Mouse (Mus musculus): ENCODE measurements around the gene Lcor.

DNA sequence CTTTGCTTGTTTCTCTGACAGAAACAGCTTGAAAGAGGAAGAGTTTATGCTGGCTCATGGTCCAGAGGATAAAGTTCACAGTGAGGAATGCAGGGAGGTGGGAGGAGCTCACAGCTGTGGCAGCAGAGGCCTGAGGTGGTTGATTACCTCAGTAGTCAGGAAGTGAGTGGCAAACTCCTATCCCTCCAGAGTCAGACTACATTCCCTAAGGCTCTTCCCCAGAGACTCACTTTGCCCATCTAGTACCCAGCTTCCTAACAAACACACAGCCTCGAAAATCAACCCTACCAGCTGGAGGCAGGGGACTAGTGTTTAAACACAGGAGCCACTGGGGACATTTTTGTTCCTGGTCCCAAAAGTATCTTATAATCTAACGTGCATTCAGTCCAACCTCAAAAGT lies 7.5 kb upstream of the Lcor start:
- TF ChIP-seq CTCF (conservative IDR thresholded peaks at IDR 0.05; ENCODE audit: insufficient read depth, insufficient read length, low read depth, low read length) (no peak), POLR2A (IDR thresholded peaks at IDR 0.05; ENCODE audit: low read depth, low read length) (peak; percentile 23)
